In genomic region chr11:102201408-102201821, GRCm38 (mm10) we compare ENCODE assay signal across 11 mouse cellular contexts. TPM values are rescaled to one million over a fixed set of nuclear protein-coding genes. Genes with fewer than 3 reads are reported as not detected.
A peak's percentile ranks its signal among the peaks of the same experiment; 100 is the strongest.
DNase-seq lines count a peak whose midpoint lies in the region; ATAC-seq lines count a peak whose summit lies in the region.
"Had no signal": no experiment of that assay in that cellular context is flagged by ENCODE, and none has a peak within 500 bp of the region (broad histone marks: within the 10 kb centered on the region; RNA-seq: fewer than 3 reads in every experiment).

No protein-coding gene starts in this region.

- ATAC-seq in kidney, embryonic 15.5 days (replicated peaks; ENCODE audit: low FRiP score), result peak; percentile 27; the same call in 1 of the 2 replicates

- H3K36me3 ChIP-seq in kidney, embryonic 15.5 days, result peaks cover 98% of the 10 kb centered on the region

- no peak overlapping the region for H3K4me3 ChIP-seq in kidney, embryonic 15.5 days (replicated peaks)
- H3K4me3 ChIP-seq: embryonic facial prominence, embryonic 15.5 days; hindbrain, embryonic 10.5 days had no signal

- H3K4me1 ChIP-seq in kidney, embryonic 15.5 days, result peaks cover 18% of the 10 kb centered on the region

- no peak overlapping the region for H3K9ac ChIP-seq in kidney, embryonic 15.5 days
- H3K9ac ChIP-seq: embryonic facial prominence, embryonic 15.5 days had no signal

- 81% methylated on average over 12 of the region's 12 CpGs for WGBS in kidney, embryonic 15.5 days

- no peak overlapping the region for H3K4me2 ChIP-seq in kidney, embryonic 15.5 days
- H3K4me2 ChIP-seq: embryonic facial prominence, embryonic 15.5 days had no signal

- intact Hi-C loops in left cerebral cortex, postnatal 25 days (cut with DNase I), result loop anchor here (1.0 to 2.0 kb wide), 3 partner anchors 17 to 43 kb away; no protein-coding TSS in a partner anchor
- intact Hi-C loops in heart, postnatal 25 days (cut with DNase I), result no loop called here

- no peak overlapping the region for H3K27ac ChIP-seq in kidney, embryonic 15.5 days
- H3K27ac ChIP-seq: embryonic facial prominence, embryonic 15.5 days; hindbrain, embryonic 10.5 days had no signal

- H3K27me3 ChIP-seq in kidney, embryonic 15.5 days, result 0 out of 2 replicates have a peak, but pooled peaks cover 3% of the 10 kb centered on the region
- H3K27me3 ChIP-seq: embryonic facial prominence, embryonic 15.5 days had no signal

- DNase-seq in kidney, postnatal 36 days, result no peak
- DNase-seq in 3T3-L1 (ENCODE audit: low read depth, low spot score) (peak; percentile 86), 416B (ENCODE audit: low read depth) (peak; percentile 59)
- peak; percentile 58 to 91 for DNase-seq in left cerebral cortex, postnatal 25 days (ENCODE audit: low spot score in 2 of 2)
- no peak for DNase-seq in spleen, postnatal 14 days (ENCODE audit: low spot score in 2 of 2)
- DNase-seq in heart, postnatal 25 days (ENCODE audit: low spot score), result no peak
- DNase-seq: lung, adult 18-20 months; thymus, postnatal 4 days had no signal

- no peaks in the 10 kb centered on the region for H3K9me3 ChIP-seq in kidney, embryonic 15.5 days (replicated peaks)
- H3K9me3 ChIP-seq: embryonic facial prominence, embryonic 15.5 days; hindbrain, embryonic 10.5 days had no signal

RNA-seq across cellular contexts. Expression of gene G6pc3, which starts 12.0 kb away (rescaled TPM):
- 39.7 and 43.4 TPM in 2 replicates for polyA plus RNA-seq in kidney, embryonic 15.5 days (2015; fragmentation: Nextera tagmentation; extraction: Ambion mirVana)
- total RNA-seq in left cerebral cortex, postnatal 25 days (2021), result 10 to 100 TPM; 55.7 to 61.8 TPM
- total RNA-seq in heart, postnatal 25 days (2021), result 10 to 100 TPM; 40.3 to 41.8 TPM

RNA-seq across cellular contexts. Expression of gene Lsm12, which starts 16.3 kb away (rescaled TPM):
- 122 and 135 TPM in 2 replicates for polyA plus RNA-seq in kidney, embryonic 15.5 days (2015; fragmentation: Nextera tagmentation; extraction: Ambion mirVana)
- 10 to 100 TPM; 58.3 to 66.4 TPM for total RNA-seq in left cerebral cortex, postnatal 25 days (2021)
- 10 to 100 TPM; 46.6 to 51.5 TPM for total RNA-seq in heart, postnatal 25 days (2021)

RNA-seq across cellular contexts. Expression of gene Hdac5, which starts 28.6 kb away (rescaled TPM):
- 47.4 and 48.4 TPM in 2 replicates for polyA plus RNA-seq in kidney, embryonic 15.5 days (2015; fragmentation: Nextera tagmentation; extraction: Ambion mirVana)
- 100 to 1,000 TPM; 243 to 261 TPM for total RNA-seq in left cerebral cortex, postnatal 25 days (2021)
- 100 to 1,000 TPM; 129 to 136 TPM for total RNA-seq in heart, postnatal 25 days (2021)

RNA-seq across cellular contexts. Expression of gene Tmem101, which starts 45.2 kb away (rescaled TPM):
- 35.3 and 36.5 TPM in 2 replicates for polyA plus RNA-seq in kidney, embryonic 15.5 days (2015; fragmentation: Nextera tagmentation; extraction: Ambion mirVana)
- 10 to 100 TPM; 24.8 to 28.0 TPM for total RNA-seq in left cerebral cortex, postnatal 25 days (2021)
- total RNA-seq in heart, postnatal 25 days (2021), result 10 to 100 TPM; 14.3 to 17.5 TPM

RNA-seq across cellular contexts. Expression of gene BC030867, which starts 47.3 kb away (rescaled TPM):
- 18.1 and 22.2 TPM in 2 replicates for polyA plus RNA-seq in kidney, embryonic 15.5 days (2015; fragmentation: Nextera tagmentation; extraction: Ambion mirVana)
- total RNA-seq in left cerebral cortex, postnatal 25 days (2021), result 1 to 10 TPM in 1 of 2 experiments, under 1 TPM in 1; 0.94 to 1.1 TPM
- under 1 TPM; 0.10 to 0.39 TPM for total RNA-seq in heart, postnatal 25 days (2021)

Comparison
In these comparisons a context has a peak if more than half of its experiments do, and no peak if none do; other contexts are left out.
1. DNase-seq: peak in 3T3-L1 (single experiment), 416B (single experiment) and left cerebral cortex, postnatal 25 days (2 of 2); none in kidney, postnatal 36 days (0 of 2), spleen, postnatal 14 days (0 of 2) and heart, postnatal 25 days (single experiment).